Mouse (Mus musculus) cerebellum, adult 11 months (tissue): ENCODE measurements around the gene Eif4a1.

ENCODE experiments used
- DNase-seq: peaks from one replicate; pipeline ENCODE4 v3.0.0; 2022

The Eif4a1 gene

DNA sequence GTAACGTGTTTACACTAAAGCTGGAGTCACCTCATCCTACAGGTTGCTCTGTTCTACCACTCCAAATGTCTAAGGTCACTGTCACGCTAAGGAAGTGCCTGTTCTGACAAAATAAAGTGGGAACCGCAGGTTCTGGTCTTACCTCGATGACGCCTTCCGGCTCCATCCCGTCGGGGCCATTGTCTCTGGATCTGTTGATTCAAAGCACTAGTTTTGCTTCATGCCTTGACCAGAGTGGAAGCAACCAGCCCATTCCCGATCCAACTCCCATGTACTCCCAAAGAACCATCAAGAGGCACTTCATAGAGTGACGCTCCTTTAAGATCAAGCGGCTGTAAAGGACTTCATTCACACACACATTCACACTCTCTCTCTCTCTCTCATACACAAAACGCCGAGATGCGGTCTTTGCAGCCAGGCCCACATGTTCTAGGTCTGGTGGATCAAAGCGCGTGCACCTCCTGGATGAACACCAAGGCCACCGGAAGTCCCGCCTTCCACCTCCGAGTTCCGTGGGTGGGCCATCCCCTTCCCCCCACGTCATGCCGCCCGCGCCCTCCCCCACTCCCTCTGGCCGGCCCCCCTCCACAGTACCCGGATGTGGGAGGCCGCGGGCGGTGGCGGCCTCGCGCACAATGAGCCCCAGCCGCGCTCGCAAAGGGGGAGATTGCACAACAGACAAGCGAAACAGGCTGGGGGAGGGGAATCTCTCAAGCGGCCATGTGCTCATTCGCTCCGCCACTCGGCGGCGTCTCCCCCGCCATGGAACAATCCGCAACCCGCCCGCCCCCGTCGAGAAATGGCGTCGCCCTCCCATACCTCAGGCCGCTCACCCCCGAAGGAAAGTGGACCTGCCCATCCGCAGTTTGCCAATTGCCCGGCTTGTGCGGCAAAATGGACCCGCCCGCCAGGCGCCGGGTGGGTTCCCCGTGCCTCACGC, 1.2 kb downstream of the Eif4a1 start:
- peak; percentile 94 for DNase-seq

DNA sequence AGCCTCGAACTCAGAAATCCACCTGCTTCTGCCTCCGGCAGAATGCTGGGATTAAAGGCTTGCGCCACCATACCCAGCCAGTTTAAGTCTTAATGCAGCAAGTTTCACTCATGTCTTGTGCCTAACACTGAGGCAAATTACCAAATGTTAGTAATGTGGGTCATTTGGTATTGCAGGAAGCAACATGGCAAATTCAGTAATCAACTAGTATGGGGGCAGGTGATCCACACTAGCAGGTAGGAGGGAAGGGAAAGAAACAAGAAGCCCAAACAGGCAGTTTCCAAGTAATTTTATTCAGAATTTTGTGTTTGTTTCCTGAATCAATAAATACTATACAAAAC, 5.6 kb downstream of the Eif4a1 start:
- no peak for DNase-seq

DNA sequence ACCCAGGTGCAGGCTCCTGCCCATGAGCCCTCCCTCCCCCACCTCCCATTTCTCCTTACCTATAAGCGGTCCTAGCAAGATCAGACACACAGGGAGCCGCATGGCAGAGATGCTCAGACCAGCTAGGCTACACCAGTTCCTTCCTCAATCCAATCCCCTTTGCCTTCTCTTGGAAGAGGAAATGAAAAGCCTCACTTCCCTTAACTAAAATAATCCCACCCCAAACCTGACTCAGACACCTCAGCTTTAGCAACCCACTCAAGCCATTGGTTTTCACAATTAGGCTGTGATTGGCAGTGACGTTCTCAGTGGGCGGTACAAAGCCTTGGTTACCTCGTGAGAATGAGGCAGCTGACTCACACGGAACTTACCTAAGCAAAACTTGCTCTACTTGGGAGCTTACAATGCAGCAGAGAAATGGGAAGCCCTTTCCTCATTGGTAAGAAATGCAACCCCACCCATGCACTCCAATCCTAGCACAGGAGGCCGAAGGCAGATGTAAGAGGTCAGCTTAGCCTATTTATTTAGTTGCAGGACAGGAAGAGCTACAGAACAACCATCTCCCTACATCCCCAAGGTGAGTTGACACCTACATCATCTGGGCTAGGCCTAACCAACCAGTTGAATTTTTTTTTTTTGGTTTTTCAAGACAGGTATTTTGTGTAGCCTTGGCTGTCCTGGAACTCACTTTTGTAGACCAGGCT, 6.1 kb downstream of the Eif4a1 start, which contains the start of gene Cd68:
Cd68 (minus strand) TSS at position 193 of the 704 bp plus-strand sequence.
- no peak for DNase-seq

DNA sequence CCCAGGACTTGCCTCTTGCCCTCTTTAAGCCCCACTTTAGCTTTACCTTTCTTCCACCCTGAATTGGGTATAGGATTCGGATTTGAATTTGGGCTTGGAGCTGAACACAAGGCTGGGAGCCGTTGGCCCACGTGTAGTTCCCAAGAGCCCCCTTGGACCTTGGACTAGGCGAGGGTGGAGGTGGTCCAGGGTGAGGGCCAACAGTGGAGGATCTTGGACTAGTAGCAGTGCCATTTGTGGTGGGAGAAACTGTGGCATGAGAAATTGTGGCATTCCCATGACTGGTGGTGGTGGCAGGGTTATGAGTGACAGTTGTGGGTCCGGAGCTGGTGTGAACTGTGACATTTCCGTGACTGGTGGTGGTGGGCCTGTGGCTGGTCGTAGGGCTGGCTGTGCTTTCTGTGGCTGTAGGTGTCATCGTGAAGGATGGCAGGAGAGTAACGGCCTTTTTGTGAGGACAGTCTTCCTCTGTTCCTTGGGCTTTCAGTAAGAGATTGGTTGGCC, 6.7 kb downstream of the Eif4a1 start:
- DNase-seq = no peak

DNA sequence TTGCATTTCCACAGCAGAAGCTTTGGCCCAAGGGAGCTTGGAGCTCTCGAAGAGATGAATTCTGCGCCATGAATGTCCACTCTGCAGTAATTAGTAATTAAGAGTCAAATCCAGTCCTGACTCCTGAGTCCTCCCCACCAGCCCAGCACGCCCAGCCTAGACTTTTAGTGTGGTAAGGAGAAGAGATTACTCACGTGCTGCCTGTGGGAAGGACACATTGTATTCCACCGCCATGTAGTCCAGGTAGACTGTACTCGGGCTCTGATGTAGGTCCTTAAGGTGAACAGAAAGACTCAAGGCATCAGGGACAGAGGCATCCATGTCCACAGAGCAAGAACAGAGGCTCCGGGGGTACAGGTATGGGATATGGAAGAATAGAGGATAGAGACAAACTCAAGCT, 7.4 kb downstream of the Eif4a1 start:
- DNase-seq = no peak

DNA sequence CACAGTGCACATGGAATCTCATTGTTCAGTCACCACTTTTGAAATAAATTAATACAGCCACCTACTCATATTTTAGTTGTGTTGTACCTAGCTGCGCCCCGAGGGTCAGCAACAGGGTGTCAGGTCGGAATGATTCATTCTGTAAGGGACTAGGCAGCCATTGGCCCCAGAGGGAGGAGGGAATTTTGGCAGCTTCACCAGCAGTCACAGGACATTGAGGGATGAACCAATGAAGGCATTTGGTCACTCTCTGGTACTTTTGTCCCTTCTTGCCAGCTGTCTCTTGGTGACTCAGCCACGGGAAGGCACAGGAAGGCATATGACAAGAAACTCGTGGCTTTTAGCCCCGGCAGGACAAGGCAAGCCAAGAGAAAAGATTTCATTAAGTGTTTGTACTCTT, 8.4 kb downstream of the Eif4a1 start:
- DNase-seq = no peak

DNA sequence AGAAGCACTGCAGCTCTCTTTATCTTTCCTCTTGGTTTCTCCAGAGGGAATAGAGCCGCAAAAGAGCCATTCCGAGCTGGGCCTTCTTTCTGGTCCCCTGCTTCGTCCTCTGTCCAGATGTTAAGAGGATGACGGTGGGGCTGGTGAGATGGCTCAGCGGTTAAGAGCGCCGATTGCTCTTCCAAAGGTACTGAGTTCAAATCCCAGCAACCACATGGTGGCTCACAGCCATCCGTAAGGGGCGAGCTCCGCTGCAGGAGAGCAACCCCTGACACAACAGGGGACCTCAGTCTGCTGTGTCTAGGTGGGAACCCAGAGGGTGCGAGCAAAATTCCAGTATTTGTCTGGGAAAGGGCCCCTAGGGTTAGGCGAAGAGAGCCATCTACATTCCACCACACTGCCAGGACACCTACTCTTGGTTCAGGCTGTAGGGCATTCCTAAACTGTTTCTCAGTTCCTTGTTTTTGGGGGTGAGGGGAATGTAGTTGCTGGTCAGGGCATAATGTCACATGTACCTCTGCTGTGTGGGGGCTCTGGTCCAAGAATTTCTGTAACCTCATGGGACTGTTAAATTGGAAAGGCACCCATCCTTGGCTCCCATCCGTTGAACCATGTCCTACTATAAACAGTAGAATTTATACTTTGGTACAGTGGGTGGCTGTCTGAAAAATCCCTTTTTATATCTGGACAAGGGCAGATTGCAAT, 9.1 kb downstream of the Eif4a1 start:
- DNase-seq = no peak

DNA sequence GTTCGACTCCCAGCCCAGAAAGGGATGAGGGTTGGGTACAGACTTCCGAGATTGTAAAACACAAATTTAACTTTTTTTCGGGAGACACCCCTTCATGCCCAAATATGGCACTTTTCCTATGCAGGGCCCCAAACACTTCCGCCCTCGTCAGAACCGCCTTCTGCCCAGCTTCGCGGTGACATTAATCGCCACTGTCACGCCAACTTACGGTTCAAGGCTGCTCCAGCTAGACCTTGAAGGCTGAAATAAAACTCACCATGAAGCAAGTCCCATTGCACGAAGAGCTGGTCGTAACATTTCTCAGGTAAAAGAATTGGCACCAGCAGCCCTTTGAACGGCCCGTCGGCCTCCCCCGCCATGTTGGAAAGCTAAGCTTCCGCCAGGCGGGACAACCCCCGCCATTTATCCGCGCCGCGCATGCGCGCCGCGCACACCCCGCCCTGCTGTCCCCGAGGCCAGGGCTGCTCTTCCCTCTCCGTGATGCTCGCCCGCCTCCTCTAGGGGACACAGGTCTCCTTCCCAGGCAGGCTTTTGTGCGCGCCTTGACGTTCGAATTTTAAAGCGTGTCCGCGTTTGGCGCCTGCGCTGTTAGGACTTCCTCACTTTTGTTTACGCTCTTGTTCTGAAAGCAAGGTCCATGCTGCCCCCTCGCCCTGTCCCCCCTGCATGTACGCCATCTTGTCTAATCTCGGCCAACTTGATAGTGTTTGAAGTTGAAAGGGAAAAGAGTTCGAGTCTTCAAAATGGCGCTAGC, 9.8 kb downstream of the Eif4a1 start, which contains the start of gene Mpdu1:
Mpdu1 (minus strand) TSS at position 430 of the 754 bp plus-strand sequence.
- DNase-seq = peak; percentile 94

DNA sequence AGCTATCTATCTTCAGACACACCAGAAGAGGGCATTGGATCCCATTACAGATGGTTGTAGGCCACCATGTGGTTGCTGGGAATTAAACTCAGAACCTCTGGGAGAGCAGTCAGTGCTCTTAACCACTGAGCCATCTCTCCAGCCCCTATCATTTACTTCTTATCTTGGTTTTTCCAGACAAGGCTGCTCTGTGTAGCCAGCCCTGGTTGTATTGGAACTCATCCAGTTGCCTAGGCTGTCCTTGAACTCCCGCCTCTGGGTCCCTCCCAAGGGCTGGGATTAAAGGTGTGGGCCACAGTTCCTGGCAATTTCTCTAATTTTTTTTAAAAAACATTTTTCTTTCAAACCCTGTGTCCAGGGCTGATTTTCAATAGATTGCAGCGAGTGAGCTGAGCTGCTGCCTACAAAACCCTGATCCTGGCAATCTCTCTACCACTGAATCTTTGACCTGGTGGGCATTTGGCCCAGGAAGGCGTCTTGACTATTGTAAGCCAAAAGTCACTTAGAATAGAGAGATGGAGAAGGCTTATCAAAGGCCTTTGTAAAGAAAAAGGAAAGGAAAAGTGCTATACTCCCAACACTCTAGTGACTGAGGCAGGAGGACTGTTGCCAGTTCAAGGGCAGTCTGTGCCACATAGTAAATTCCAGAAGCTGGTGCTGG, 10.9 kb downstream of the Eif4a1 start:
- DNase-seq = no peak

DNA sequence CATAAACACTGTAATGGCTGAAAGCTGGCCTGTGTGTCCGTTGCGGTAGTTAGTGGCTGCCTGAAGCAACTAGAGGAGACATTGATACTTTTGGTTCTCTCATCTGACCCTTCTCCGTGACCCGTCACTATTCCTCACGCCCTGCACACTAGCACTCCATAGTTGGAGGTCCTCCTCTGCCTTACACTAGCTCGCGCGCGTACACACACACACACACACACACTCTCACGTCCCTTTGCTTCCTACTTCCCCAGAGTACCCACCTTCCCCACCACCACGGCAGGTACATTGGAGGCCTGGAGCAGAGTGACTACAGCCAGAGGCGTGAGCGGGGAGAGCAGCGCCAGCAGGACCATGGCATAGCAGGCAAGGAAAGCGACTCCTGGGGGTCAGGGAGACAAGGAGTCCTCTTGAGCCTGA, 14.8 kb downstream of the Eif4a1 start:
- no peak for DNase-seq

DNA sequence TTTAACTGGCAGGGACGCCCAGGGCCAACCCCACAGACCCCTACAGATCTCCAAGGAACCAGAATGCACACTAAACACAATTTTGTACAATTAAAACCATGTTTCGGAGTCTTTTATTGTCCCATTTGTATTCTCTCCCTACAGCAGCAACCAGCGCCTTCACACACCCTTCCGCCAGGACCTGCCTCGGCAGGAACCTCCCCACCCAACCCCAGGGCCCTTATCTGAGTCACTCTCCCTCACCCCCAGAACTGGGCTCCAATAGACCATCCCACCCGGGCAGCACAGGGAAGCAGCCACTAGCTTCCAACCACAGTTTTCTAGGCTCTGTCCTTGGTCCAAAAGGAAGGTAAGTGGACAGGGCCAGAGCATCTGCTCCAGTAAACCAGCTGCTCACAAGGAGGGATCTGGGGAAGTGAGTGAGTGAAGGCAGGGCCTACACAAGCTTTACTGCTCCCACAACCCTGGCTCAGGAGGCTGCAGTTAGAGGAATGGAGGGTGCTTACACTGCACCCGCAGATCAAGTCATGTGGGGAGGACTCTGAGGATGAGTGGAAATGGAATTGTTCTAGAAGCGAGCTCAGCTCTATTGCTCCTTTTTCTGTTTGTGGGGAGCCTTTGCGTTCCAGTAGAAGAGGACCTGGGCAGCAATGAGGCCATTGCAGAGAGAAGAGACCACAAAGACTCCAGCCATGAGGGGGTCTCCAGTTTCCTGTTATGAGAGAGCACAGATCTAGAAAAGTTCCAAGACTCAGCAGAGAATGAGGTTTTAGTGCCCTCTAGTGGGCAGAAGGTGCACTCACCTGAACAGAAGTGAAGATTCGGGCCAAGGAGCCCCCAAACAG, 15.4 kb downstream of the Eif4a1 start:
- no peak for DNase-seq

DNA sequence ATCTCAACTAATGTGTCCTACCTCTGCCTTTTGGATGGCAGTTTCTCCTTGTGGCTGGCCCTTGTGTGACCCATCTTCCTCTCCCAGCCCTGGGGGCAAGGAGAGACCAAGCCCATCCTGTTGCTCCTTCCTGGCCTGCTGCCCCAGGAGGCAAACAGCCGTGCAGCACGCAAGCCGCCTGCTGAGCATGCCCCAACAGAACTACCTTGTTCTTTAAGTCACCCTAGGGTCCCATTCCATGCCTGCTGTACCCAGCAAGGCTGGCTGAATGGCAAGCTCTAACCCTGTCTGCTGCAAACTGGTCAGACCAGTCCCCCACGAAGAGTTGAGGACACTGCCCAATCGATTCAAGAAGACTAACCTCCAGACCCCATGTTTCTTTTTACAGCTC, 16.2 kb downstream of the Eif4a1 start:
- DNase-seq = no peak

DNA sequence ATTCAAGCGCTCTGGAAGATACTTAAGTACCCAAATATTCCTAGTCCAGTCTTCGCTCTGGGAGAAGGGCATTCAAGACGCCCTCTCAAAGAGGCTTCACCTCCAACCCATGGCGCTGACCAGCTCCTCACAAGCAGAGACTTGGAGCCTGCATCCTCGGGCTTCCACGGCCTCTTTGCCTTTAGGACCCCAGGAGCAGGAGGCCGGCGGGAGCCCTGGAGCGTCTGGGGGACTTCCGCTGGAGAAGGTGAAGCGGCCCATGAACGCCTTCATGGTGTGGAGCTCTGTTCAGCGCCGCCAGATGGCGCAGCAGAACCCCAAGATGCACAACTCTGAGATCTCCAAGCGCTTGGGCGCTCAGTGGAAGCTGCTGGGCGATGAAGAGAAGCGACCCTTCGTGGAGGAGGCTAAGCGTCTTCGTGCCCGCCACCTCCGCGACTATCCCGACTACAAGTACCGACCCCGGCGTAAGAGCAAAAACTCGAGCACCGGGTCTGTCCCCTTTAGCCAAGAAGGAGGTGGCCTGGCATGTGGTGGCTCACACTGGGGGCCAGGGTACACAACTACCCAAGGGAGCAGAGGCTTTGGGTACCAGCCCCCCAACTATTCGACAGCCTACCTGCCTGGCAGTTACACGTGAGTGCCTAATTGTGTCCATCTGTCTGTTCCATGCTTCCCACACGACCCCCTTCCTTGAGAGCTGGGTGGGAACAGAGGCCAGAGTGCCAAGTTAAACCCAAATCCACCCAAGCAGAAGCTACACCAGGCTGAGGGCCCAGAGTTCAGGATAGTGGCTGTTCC, 16.8 kb downstream of the Eif4a1 start, which contains the start of gene Sox15:
Sox15 (plus strand) TSS at position 51 of the 801 bp plus-strand sequence.
- DNase-seq = peak; percentile 72

DNA sequence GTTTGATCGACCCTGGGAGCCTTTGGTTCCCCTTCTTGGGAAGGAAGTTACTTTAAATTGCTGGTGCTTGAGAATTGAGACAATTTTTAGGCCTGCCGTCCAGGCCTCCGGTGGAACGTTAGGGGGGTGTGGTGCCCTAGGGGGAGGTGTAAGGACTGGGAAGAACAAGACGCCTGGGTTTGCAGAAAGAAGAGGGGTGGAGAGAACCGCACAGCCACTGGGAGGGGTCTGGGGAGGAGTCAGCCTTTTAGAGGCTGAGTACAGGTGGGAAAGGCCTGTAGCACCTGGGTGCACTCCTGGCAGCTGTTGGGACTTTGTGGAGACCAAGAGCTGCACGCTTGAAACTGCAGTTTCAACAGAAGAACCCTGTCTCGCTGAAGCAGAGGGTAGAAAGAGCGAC, 17.5 kb downstream of the Eif4a1 start:
- no peak for DNase-seq

DNA sequence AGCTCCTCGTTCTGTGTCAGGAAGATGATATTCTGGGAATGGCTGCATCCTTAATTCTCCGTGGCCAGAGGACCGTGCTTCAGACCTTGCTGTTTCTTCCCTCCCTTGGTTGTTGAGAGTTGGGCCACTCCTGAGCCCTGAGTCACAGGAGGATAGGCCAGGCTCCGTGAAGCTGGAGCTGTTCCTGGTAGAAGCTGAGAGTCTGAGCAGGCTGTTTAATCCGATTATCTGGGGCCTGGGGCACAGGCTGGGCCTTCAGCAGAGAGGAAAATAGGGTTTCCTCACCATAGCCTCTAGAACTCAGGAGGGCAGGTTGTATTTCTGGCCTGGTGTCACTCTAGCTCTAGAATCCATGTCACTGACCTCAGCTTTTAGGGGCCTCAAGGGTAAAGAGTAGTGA, 18.8 kb downstream of the Eif4a1 start:
- no peak for DNase-seq

DNA sequence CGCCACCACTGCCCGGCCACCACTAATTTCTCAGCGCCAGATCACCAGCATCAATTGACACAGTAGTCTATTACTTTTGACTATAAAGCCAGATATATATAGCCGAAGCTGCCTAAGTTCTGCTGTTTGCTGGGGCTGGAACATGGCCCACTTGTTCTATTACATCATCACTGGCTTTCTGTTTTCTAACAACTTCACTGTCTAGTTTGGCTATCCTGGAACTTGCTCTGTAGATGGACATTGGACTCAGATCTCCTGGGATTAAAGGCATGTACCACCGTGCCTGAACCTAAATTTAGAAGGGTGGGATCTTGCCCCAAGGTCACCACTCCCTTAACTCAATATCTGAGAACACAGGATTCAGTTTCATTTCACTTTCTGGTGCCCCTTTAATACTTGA, 26.4 kb downstream of the Eif4a1 start:
- no peak for DNase-seq

DNA sequence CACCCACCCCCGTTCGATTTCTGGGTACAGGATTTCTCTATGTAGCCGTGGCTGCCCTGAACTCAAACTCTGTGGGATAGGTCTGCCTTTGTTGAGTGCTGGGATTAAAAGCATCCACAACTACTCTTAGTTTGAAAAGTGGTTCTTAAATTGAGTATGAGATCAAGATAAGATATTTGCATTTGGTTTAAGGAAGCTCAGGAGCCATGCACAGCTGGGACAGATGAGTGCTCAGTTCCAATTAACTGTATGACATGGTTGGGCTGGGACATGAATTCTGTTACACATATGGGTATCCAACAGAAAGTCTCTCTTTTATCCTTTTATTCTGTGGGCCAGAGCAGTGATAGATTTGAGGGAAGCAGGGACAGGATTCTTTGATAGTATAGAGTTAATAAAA, 36.8 kb downstream of the Eif4a1 start:
- DNase-seq = no peak

DNA sequence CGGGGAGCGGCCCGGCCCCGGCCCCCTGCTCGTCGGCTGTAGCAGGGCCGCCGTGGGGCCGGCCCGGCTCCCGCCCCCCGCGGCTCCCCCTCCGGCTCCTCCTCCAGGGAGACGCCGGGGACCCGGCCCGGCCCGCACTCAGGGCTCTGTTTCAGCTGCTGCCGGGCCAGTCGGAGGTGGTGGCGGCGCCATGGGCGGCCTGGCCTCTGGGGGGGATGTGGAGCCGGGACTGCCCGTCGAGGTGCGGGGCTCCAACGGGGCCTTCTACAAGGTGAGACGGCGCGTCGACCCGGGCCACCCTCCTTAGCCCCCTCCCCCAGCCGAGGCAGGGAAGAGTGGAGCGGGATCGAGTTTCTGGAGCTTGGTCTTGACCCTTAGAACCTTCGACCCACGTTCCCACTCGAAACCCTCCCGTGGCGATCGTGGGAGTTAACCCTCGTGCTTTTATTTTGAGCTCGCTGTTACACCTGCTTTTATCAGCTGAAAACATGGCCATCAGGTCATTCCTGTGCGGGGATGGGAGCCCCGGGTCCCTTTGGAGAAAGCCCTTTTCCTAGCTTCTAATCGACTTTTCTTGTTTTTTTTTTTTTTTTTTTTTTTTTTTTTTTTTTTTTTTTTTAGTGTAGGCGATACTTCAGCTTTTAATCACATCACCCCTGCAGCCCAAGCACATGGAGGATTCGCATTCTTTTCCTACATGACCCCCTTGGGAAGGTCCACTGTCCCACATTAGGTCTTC, 38.9 kb downstream of the Eif4a1 start:
- DNase-seq = peak; percentile 70
